Mouse (Mus musculus) CH12.LX (cell line): ENCODE results near the gene Kcnj10. TPM values are rescaled to one million over a fixed set of nuclear protein-coding genes. Genes with fewer than 3 reads are reported as not detected.

ENCODE experiments used
- DNase-seq: peaks from one replicate; pipeline ENCODE4 v3.0.0-alpha.2; 2013; ENCODE audit errors: extremely low read depth
- H3K27ac ChIP-seq: 2 replicates; pipeline ENCODE4 v1.5.1; 2012; ENCODE audit warnings: low read depth, mild to moderate bottlenecking, control low read depth, moderate library complexity; ENCODE audit not compliant: insufficient read depth
- H3K27me3 ChIP-seq: replicated peaks from 2 replicates; pipeline ENCODE3; 2012; ENCODE audit warnings: inconsistent platforms
- H3K36me3 ChIP-seq, 2 experiments: replicated peaks in 1 of 2; 2 replicates each; pipeline versions ENCODE3 to v1.6.1; 2012; ENCODE audit warnings: inconsistent platforms in 1 of 2, low read length in 1 of 2, mild to moderate bottlenecking in 1 of 2, mixed read lengths in 1 of 2, moderate library complexity in 1 of 2; ENCODE audit not compliant: control insufficient read depth in 1 of 2, insufficient read depth in 1 of 2
- H3K4me1 ChIP-seq, 2 experiments: 2 replicates each; pipeline ENCODE4 v1.6.1; 2012; ENCODE audit warnings: inconsistent platforms in 1 of 2, moderate library complexity in 1 of 2; ENCODE audit not compliant: insufficient read depth in 2 of 2, control insufficient read depth in 1 of 2
- H3K4me2 ChIP-seq: 2 replicates; pipeline ENCODE4 v1.6.1; 2012; ENCODE audit warnings: low read depth, mild to moderate bottlenecking, control low read depth; ENCODE audit not compliant: poor library complexity, insufficient read depth, severe bottlenecking
- H3K4me3 ChIP-seq, 3 experiments: fragments of 150-350 bp in 1 of 3; sonication (generic) in 1 of 3; replicated peaks in 1 of 3; 2 replicates each; pipeline versions ENCODE3 to v1.5.1; 2011 to 2012; ENCODE audit warnings: low read depth in 2 of 3, low read length in 2 of 3, mild to moderate bottlenecking in 2 of 3, moderate library complexity in 2 of 3, control low read depth in 1 of 3, improper control_type of control experiment in 1 of 3, inconsistent platforms in 1 of 3, mixed read lengths in 1 of 3; ENCODE audit not compliant: poor library complexity in 1 of 3
- H3K79me2 ChIP-seq: replicated peaks from 2 replicates; pipeline ENCODE4 v1.6.1; 2012; ENCODE audit warnings: mild to moderate bottlenecking, moderate library complexity; ENCODE audit not compliant: control insufficient read depth, poor library complexity, insufficient read depth, severe bottlenecking; ENCODE audit errors: extremely low read depth
- H3K9ac ChIP-seq: 2 replicates; pipeline ENCODE4 v1.6.1; 2012; ENCODE audit warnings: low read depth, mild to moderate bottlenecking, control low read depth, moderate library complexity; ENCODE audit not compliant: insufficient read depth
- H3K9me3 ChIP-seq: replicated peaks from 2 replicates; pipeline ENCODE3; 2012; ENCODE audit warnings: low read length, inconsistent platforms, mixed read lengths
- BHLHE40 ChIP-seq: IDR thresholded peaks from 2 replicates; pipeline ENCODE4 v1.6.1; 2011; ENCODE audit warnings: mild to moderate bottlenecking, low read depth, low read length, improper control_type of control experiment
- CTCF ChIP-seq, 2 experiments: IDR thresholded peaks in 1 of 2; conservative IDR thresholded peaks in 1 of 2; 2 replicates each; pipeline ENCODE4 v1.5.1; 2011 to 2012; ENCODE audit warnings: low read depth in 2 of 2, low read length in 2 of 2, improper control_type of control experiment in 1 of 2, inconsistent platforms in 1 of 2, mild to moderate bottlenecking in 1 of 2, moderate library complexity in 1 of 2
- EP300 ChIP-seq: IDR thresholded peaks from 2 replicates; pipeline ENCODE4 v1.6.1; 2011; ENCODE audit warnings: low read length, improper control_type of control experiment
- ETS1 ChIP-seq: conservative IDR thresholded peaks from 2 replicates; pipeline ENCODE4 v1.6.1; 2012; ENCODE audit warnings: low read depth, mild to moderate bottlenecking, inconsistent platforms, low read length, improper control_type of control experiment, moderate library complexity
- HCFC1 ChIP-seq: IDR thresholded peaks from 2 replicates; pipeline ENCODE4 v1.6.1; 2012; ENCODE audit warnings: low read depth, mild to moderate bottlenecking, inconsistent platforms, low read length, improper control_type of control experiment
- IRF4 ChIP-seq: IDR thresholded peaks from 2 replicates; pipeline ENCODE4 v1.6.1; 2014; ENCODE audit warnings: low read depth, mild to moderate bottlenecking, inconsistent platforms, low read length, improper control_type of control experiment
- JUND ChIP-seq: conservative IDR thresholded peaks from 2 replicates; pipeline ENCODE4 v1.6.1; 2011; ENCODE audit warnings: low read depth, low read length, improper control_type of control experiment
- KAT2A ChIP-seq: IDR thresholded peaks from 2 replicates; pipeline ENCODE4 v1.6.1; 2012; ENCODE audit warnings: low read length, improper control_type of control experiment, inconsistent platforms; ENCODE audit not compliant: insufficient replicate concordance
- MAZ ChIP-seq: IDR thresholded peaks from 2 replicates; pipeline ENCODE4 v1.6.1; 2012; ENCODE audit warnings: low read depth, mild to moderate bottlenecking, inconsistent platforms, low read length, improper control_type of control experiment, moderate library complexity
- MXI1 ChIP-seq: IDR thresholded peaks from 2 replicates; pipeline ENCODE4 v1.6.1; 2011; ENCODE audit warnings: mild to moderate bottlenecking, low read depth, low read length, improper control_type of control experiment
- NELFE ChIP-seq: IDR thresholded peaks from 2 replicates; pipeline ENCODE4 v1.6.1; 2011; ENCODE audit warnings: low read depth, low read length, improper control_type of control experiment
- NRF1 ChIP-seq: IDR thresholded peaks from 2 replicates; pipeline ENCODE4 v1.6.1; 2014; ENCODE audit warnings: low read depth, mild to moderate bottlenecking, inconsistent platforms, low read length, improper control_type of control experiment, moderate library complexity
- POLR2A ChIP-seq: IDR thresholded peaks from 2 replicates; pipeline ENCODE4 v1.6.1; 2011; ENCODE audit warnings: low read depth, mild to moderate bottlenecking, improper control_type of control experiment, low read length
- RAD21 ChIP-seq: IDR thresholded peaks from 2 replicates; pipeline ENCODE4 v1.6.1; 2011; ENCODE audit warnings: low read depth, mild to moderate bottlenecking, low read length, improper control_type of control experiment, moderate library complexity
- SIN3A ChIP-seq: IDR thresholded peaks from 2 replicates; pipeline ENCODE4 v1.6.1; 2012; ENCODE audit warnings: low read length, improper control_type of control experiment, inconsistent platforms
- SMC3 ChIP-seq: IDR thresholded peaks from 2 replicates; pipeline ENCODE4 v1.6.1; 2011; ENCODE audit warnings: low read depth, low read length, improper control_type of control experiment
- USF1 ChIP-seq: IDR thresholded peaks from 2 replicates; pipeline ENCODE4 v1.6.1; 2014; ENCODE audit warnings: low read depth, mild to moderate bottlenecking, inconsistent platforms, low read length, improper control_type of control experiment
- ZC3H11A ChIP-seq: IDR thresholded peaks from 2 replicates; pipeline ENCODE4 v1.6.1; 2012; ENCODE audit warnings: low read depth, mild to moderate bottlenecking, inconsistent platforms, low read length, improper control_type of control experiment
- dilution Hi-C: fragments of 300-500 bp; cut with MboI; formaldehyde crosslinking; loops from 2 replicates; pipeline ENCODE4 v1.14.3; 2020; ENCODE audit warnings: low sequenced_read_pairs; ENCODE audit not compliant: extremely low pct_unique_long_range_greater_than_20kb, extremely low pct_ligation_motif_present
- in situ Hi-C: fragments of 300-500 bp; cut with MboI; formaldehyde crosslinking; loops from 3 replicates; pipeline ENCODE4 v1.14.3; 2019; ENCODE audit warnings: low sequenced_read_pairs, low pct_ligation_motif_present, low pct_unique_long_range_greater_than_20kb, mixed read lengths
- polyA plus RNA-seq: library from polyadenylated mRNA; unstranded; fragments of >175 nt; gene quantifications from 2 replicates; pipeline ENCODE4 v1.2.1, GENCODE M21; 2012; ENCODE audit warnings: low read depth; ENCODE audit not compliant: insufficient read length
- total RNA-seq, 2 experiments: library from RNA; depleted of rRNA; stranded (reverse); fragments of 300-350 nt in 1 of 2; fragments of >200 nt in 1 of 2; gene quantifications; 2 replicates each; pipeline ENCODE4 v1.2.3; 2012 to 2014

Gene Kcnj10
- total and polyA plus RNA-seq, 3 experiments, result 0.06 to 0.13 TPM; not detected in 1

DNA sequence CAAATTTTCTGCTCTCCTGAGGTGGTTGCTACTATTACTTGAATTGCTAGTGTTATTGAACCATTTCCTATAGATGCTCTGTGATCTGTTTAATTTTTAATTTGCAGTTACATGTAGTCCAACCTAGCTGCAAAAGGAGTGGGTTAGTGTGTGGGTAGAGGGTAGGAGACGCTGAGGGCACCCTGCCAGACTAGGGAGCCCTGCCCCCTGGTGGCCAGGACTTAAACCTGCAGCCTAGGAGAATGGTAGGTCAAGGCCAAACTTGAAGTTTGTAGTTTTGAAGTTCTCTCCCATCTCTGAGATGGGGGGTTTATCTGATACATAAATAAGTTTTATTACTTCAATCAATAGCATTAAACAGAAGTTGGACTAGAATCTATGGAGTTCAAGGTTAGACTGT lies 16.5 kb downstream of the Kcnj10 start:
- 0 out of 2 replicates have a peak, but pooled peaks have one; percentile 11 for TF ChIP-seq IRF4
- peak; percentile 79 for TF ChIP-seq RAD21
- TF ChIP-seq USF1, result no peak
- TF ChIP-seq NELFE, result 0 out of 2 replicates have a peak, but pooled peaks have one; percentile 22
- TF ChIP-seq EP300, result no peak
- TF ChIP-seq CTCF (conservative IDR thresholded peaks at IDR 0.05 in 1 of 2, IDR thresholded peaks at IDR 0.05 in 1 of 2; ENCODE audit: low read depth in 2 of 2, low read length in 2 of 2), result peak; percentile 63 to 95
- no peak for TF ChIP-seq MAZ
- peak; percentile 81 for TF ChIP-seq SMC3
- TF ChIP-seq, all 38 proteins: peak for 5
- Histone ChIP-seq H3K36me3 (no peaks in the 10 kb centered on the region), H3K4me1 (peaks cover 0 to 10% of the 10 kb centered on the region in 2 experiments; a peak in 2 of 4 replicates), H3K4me3 (no peak overlapping the region), H3K27me3 (peaks cover 15% of the 10 kb centered on the region), H3K9me3 (no peaks in the 10 kb centered on the region), H3K9ac (no peak overlapping the region), H3K27ac (no peak overlapping the region), H3K4me2 (peak overlapping the region; percentile 46; the same call in 1 of the 2 replicates), H3K79me2 (no peaks in the 10 kb centered on the region)
- peak; percentile 46 for DNase-seq
- dilution Hi-C loops (no loop called here), in situ Hi-C loops (no loop called here)

DNA sequence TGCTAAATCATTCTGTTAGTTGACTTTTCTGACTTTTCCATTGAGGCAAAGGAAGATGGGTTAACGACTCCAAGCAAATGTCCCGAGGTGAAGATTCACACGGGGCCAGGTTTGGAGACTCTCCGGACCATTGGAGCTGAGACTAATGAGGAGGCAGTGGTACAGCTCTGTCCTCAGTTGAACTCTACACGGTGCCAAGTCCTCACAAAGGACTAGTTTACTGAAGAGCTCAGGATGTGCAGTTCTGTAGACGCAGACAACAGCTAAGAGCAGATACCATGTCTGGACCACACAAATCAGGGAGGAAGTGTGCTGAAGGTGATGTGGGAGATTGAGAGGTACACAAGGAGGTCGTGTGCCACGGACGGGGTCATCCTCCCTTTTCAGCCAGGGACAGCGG lies 17.3 kb downstream of the Kcnj10 start:
- TF ChIP-seq BHLHE40, result no peak
- no peak for TF ChIP-seq CTCF (conservative IDR thresholded peaks at IDR 0.05 in 1 of 2, IDR thresholded peaks at IDR 0.05 in 1 of 2; ENCODE audit: low read depth in 2 of 2, low read length in 2 of 2)
- TF ChIP-seq NRF1, result no peak
- no peak for TF ChIP-seq POLR2A
- no peak for TF ChIP-seq MXI1
- TF ChIP-seq RAD21, result no peak
- TF ChIP-seq MAZ, result no peak
- no peak for TF ChIP-seq JUND
- no peak for TF ChIP-seq KAT2A
- no peak for TF ChIP-seq SIN3A
- no peak for TF ChIP-seq SMC3
- no peak for TF ChIP-seq HCFC1
- TF ChIP-seq IRF4, result no peak
- TF ChIP-seq ZC3H11A, result no peak
- TF ChIP-seq ETS1, result no peak
- TF ChIP-seq USF1, result no peak
- no peak for TF ChIP-seq NELFE

More for the DNA sequence above, 17.3 kb downstream of the Kcnj10 start:
- H3K27ac ChIP-seq, result no peak overlapping the region
- DNase-seq, result no peak
- H3K9ac ChIP-seq, result no peak overlapping the region
- H3K27me3 ChIP-seq, result peaks cover 7% of the 10 kb centered on the region
- no peaks in the 10 kb centered on the region for H3K79me2 ChIP-seq
- dilution Hi-C loops (no loop called here), in situ Hi-C loops (no loop called here)
- H3K4me1 ChIP-seq, result peaks cover 0 to 10% of the 10 kb centered on the region in 2 experiments; a peak in 2 of 4 replicates
- H3K4me2 ChIP-seq, result no peak overlapping the region
- no peak overlapping the region for H3K4me3 ChIP-seq
- no peaks in the 10 kb centered on the region for H3K36me3 ChIP-seq
- no peaks in the 10 kb centered on the region for H3K9me3 ChIP-seq
